Mouse (Mus musculus) hindlimb bud, embryonic 11.5 days (tissue): Measurements from ENCODE around the gene Pik3cd.
"Not testable (repeated sequence)": the region's sequence is repeated elsewhere in the genome, so short reads cannot be mapped to it uniquely, and the experiment has no call there.

Experiments
- DNase-seq: peaks from one replicate; pipeline ENCODE4 v3.0.0-alpha.2; 2012; ENCODE audit warnings: low read depth, low spot score; ENCODE audit errors: extremely low spot score

The Pik3cd gene

GRCm38 (mm10) chr4:149702210-149702979 is at the start of gene Pik3cd:
Gene Pik3cd (minus strand): TSS chr4:149702571.
- no peak for DNase-seq

DNA sequence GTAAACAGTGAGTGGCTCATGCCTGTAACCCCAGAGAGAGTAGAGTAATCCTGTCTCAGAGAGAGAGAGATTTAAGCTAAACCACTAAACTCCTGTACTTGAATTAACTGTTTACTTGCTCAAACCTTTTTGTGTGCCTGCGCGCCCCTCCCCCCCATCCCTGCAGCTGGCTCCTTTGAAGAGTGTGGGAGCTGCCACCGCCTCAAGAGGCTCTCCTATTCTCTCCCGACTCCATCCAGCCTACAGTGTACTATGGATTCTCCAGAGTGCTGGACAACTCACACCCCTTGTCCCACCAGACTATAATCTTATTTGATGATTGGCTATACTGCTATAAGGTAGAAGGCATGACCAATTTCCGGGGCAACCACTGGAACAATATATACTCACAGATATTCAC is 48.3 kb upstream of the Pik3cd start:
- DNase-seq = no peak

DNA sequence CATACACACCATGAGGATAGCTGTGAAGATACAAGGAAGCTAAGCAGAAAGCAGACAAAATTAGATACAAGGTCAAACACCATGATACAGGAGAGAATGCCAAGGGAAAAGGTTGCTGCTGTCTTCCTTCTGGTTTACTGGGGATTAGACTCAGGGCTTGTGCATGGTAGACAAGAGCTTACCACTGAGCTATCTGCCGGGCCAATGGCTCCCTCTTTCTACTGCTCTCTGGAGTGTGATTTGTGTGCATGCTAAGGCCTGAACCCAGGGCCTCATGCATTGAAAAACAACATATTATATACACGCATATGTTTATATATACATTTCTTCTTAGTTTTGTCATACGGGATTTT is 47.3 kb upstream of the Pik3cd start:
- DNase-seq = not testable (repeated sequence)

GRCm38 (mm10) chr4:149749003-149749662 is 46.8 kb upstream of the Pik3cd start:
- no peak for DNase-seq

DNA sequence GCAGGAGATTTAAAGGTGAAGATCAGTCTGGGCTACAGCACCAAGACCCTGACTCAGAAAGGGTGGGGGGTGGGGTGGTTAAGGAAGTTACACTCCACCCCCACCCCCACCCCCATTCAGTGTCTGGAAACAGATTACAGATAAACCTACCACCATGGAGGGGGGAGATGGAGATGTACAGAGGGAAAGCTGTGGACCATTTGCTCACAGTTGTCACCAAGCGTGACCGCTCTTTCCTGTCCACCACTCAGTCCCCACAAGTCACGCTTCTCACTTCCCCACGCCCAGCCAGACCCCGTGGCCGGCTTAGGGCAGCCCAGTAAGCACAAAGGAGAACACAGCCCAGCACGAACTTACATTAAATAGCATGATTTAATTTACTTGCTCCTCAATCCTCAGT is 41.7 kb upstream of the Pik3cd start:
- no peak for DNase-seq

- DNase-seq = no peak
Observed at GRCm38 (mm10) chr4:149742011-149742530, 39.7 kb upstream of the Pik3cd start.

- DNase-seq = no peak
Observed at GRCm38 (mm10) chr4:149740301-149740700, 37.9 kb upstream of the Pik3cd start.

- no peak for DNase-seq
Observed at GRCm38 (mm10) chr4:149739478-149739877, 37.1 kb upstream of the Pik3cd start.

GRCm38 (mm10) chr4:149737383-149738324 is 35.3 kb upstream of the Pik3cd start, which contains the start of gene Tmem201:
Gene Tmem201 (minus strand): TSS chr4:149738044.
- DNase-seq = peak; percentile 80

- no peak for DNase-seq
Observed at GRCm38 (mm10) chr4:149736581-149736980, 34.2 kb upstream of the Pik3cd start.

DNA sequence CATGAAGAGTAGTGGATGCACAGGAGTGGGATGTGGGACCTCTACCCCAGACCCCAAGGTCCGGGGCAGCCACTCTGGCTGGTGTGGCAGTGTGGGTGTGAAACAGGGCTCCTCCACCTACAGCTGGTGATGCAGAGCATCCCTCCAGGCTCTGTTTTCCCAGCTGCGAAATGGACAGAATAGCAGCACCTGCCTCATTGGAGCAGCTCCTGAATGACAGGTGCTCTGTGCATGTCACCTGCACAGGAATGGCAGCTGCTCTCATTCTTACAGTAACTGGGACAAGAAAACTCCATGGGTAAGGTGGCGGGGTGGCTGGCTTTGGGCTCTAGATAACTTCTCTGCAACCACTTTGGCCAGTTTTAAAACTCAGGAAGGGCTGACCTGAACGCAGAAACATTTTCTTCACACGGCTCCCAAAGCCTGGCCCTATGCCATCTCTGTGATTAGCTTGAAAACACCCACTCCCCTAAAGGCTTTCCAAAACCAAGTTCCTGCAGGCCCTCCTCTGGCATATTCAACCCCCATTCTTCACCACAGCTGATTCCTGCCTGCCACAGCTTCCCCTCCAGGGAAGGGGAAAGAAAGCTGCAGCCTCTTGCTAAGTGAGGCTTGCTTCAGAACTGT is 33.4 kb upstream of the Pik3cd start:
- DNase-seq = no peak

DNA sequence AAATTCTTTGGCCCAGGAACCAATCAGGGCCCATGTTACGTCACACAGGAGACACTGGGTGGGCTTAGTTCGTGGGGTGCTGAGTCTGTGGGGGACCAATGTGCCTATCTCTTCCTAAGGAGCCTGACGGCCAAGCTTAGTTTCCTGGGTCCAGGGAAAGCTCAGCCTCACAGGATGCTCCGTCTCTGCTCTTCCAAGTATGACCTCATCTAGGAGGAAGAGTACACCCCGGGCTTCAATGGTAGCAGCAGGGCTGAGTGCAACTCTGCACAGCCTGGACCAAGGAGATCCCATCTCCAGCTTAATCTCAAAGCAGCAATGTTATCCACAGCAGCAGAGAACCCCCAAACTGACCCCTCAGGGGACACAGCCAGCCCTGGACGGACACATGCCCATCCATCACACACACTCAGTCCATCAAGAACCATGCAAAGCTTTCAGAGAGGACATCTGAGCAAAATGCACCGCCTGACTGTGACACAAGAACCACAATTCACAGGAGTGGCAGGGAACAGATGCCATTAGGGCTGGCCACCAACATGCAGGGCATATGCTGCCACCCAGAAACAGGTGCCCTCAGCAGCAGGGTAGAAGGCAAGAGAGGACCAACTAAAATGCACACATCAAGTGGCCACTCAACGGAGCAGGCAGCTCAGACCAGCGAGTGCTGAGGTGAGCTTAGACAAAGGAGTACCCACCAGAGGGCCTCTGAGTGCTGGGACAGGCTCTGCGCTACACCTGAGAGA is 32.5 kb upstream of the Pik3cd start:
- DNase-seq = no peak

DNA sequence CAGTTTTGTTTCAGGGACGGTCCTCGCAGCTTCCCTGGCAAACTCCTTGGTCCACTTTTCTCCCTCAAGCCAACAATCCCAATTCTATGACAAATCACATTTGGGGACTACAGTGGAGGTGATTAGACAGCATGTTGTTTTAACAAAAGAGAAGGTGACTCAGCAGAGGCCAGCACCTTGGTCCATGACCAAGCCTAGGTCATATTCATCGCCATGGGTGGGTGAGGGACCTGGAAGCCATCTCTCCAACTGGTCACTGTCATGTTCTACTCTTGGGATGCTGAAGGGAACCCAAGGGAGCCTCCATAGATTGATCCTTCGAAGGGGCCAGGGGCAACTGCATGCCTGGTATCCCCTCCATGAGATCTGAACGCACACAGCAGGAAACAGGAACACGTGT is 31.9 kb upstream of the Pik3cd start:
- no peak for DNase-seq

GRCm38 (mm10) chr4:149733748-149734147 is 31.4 kb upstream of the Pik3cd start:
- no peak for DNase-seq

- DNase-seq = no peak
Observed at GRCm38 (mm10) chr4:149732800-149733199, 30.4 kb upstream of the Pik3cd start.

DNA sequence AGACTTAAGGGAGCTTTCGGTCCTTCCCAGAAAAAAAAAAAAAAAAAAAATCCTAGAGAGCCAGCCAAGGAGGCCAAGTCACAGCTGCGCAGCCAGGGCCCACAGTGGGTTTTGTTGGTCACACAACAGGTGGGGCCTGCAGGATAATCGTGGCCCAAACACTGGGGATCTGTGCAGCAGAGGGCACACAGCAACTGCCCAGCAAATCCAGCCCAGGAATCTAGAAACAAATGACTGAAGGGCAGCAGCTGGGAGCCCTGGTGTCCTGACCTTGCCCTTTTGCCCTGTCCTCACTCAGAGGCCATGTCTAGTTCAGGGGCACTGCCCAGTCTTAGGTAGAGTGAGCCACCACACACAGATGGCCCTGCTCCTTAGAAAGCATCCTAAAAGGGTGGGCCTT is 29.9 kb upstream of the Pik3cd start:
- DNase-seq = no peak

DNA sequence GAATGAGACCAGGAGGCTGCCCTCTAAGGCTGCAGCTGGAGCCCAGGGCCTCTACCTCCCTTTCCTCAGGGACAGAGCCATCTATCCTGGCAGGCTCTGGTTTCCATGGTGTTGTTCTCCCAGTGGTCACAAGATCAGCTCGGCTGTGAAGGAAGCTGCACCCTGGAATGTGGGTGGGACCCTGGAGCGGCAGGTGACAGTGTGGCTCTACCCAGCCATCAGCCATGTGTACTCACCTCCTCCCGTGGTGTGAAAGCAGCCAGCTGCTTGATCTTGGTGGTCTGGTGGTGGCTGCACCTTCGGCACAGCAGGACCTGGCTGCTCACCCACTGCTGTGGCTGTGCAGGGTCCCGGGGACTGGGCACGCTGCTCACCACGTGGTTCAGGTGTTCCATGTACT is 28.5 kb upstream of the Pik3cd start:
- no peak for DNase-seq

GRCm38 (mm10) chr4:149728810-149729209 is 26.4 kb upstream of the Pik3cd start:
- no peak for DNase-seq

GRCm38 (mm10) chr4:149727636-149728035 is 25.3 kb upstream of the Pik3cd start:
- DNase-seq = no peak
